Comparison of ENCODE assay signal across 18 mouse cellular contexts in genomic region chr6:108290978-108291377, GRCm38 (mm10).
A peak's percentile ranks its signal among the peaks of the same experiment; 100 is the strongest.
DNase-seq lines count a peak whose midpoint lies in the region; ATAC-seq and TF ChIP-seq lines count a peak whose summit lies in the region.
"Had no signal": no experiment of that assay in that cellular context is flagged by ENCODE, and none has a peak within 500 bp of the region (broad histone marks: within the 10 kb centered on the region; RNA-seq: fewer than 3 reads in every experiment).

No protein-coding gene starts in this region.

- no peak overlapping the region for H3K4me3 ChIP-seq in liver, adult 2 months (ENCODE audit: insufficient read depth, low read depth, low read length)
- no peak overlapping the region for H3K4me3 ChIP-seq in liver, embryonic 12.5 days
- no peak overlapping the region for H3K4me3 ChIP-seq in brown adipose tissue, adult 24 weeks (ENCODE audit: insufficient read depth, low read depth, low read length)
- no peak overlapping the region for H3K4me3 ChIP-seq in kidney, embryonic 14.5 days (ENCODE audit: low read length)
- H3K4me3 ChIP-seq: embryonic facial prominence, embryonic 10.5 days; embryonic facial prominence, embryonic 12.5 days; forebrain, embryonic 10.5 days; forebrain, embryonic 12.5 days had no signal

- no peaks in the 10 kb centered on the region for H3K27me3 ChIP-seq in liver, adult 2 months (ENCODE audit: control insufficient read depth, insufficient read depth, low read length)
- no peaks in the 10 kb centered on the region for H3K27me3 ChIP-seq in liver, embryonic 12.5 days (replicated peaks)
- H3K27me3 ChIP-seq in kidney, embryonic 14.5 days (ENCODE audit: control insufficient read depth, insufficient read depth, low read length) = no peaks in the 10 kb centered on the region
- H3K27me3 ChIP-seq: embryonic facial prominence, embryonic 12.5 days; forebrain, embryonic 12.5 days had no signal

- H3K9me3 ChIP-seq in liver, embryonic 12.5 days (replicated peaks) = no peaks in the 10 kb centered on the region
- H3K9me3 ChIP-seq in kidney, embryonic 14.5 days (ENCODE audit: control insufficient read depth, low read length) = no peaks in the 10 kb centered on the region
- H3K9me3 ChIP-seq: embryonic facial prominence, embryonic 10.5 days; embryonic facial prominence, embryonic 12.5 days; forebrain, embryonic 10.5 days; forebrain, embryonic 12.5 days had no signal

- no peak overlapping the region for H3K9ac ChIP-seq in liver, adult 2 months (ENCODE audit: low read depth, low read length)
- H3K9ac ChIP-seq in liver, embryonic 12.5 days = no peak overlapping the region
- no peak overlapping the region for H3K9ac ChIP-seq in kidney, embryonic 14.5 days (ENCODE audit: low read depth, low read length)
- H3K9ac ChIP-seq: embryonic facial prominence, embryonic 12.5 days; forebrain, embryonic 12.5 days had no signal

- peak overlapping the region; percentile 67 for H3K27ac ChIP-seq in liver, adult 2 months (replicated peaks; ENCODE audit: insufficient read depth, low read depth, low read length)
- H3K27ac ChIP-seq in liver, embryonic 12.5 days = no peak overlapping the region
- peak overlapping the region; percentile 62; the same call in 1 of the 2 replicates for H3K27ac ChIP-seq in brown adipose tissue, adult 24 weeks (replicated peaks; ENCODE audit: low read depth, low read length)
- no peak overlapping the region for H3K27ac ChIP-seq in kidney, embryonic 14.5 days (ENCODE audit: low read depth, low read length)
- H3K27ac ChIP-seq: embryonic facial prominence, embryonic 10.5 days; embryonic facial prominence, embryonic 12.5 days; forebrain, embryonic 10.5 days; forebrain, embryonic 12.5 days had no signal

- TF ChIP-seq CTCF in liver, adult 2 months (IDR thresholded peaks at IDR 0.05; ENCODE audit: low read depth, low read length) = no peak

- peaks cover 26% of the 10 kb centered on the region; the same call in 1 of the 2 replicates for H3K79me2 ChIP-seq in liver, adult 2 months (ENCODE audit: control insufficient read depth, insufficient read depth, low read length)

- peak; percentile 96 for DNase-seq in liver, adult 2 months (ENCODE audit: extremely low read depth, low read depth, low spot score)
- DNase-seq in gonadal fat pad, adult 2 months (ENCODE audit: low read depth) = peak; percentile 14
- no peak for DNase-seq in cerebellum, postnatal 14 days
- DNase-seq: adrenal gland, adult 8-10 months; cerebellum, adult 11 months; cerebellum, adult 18-20 months; cerebellum, adult 8-10 months; cerebellum, adult 9-11 months; cerebellum, postnatal 25 days had no signal

- H3K4me2 ChIP-seq in liver, embryonic 12.5 days = no peak overlapping the region
- H3K4me2 ChIP-seq in kidney, embryonic 14.5 days (replicated peaks; ENCODE audit: low read depth, low read length) = no peak overlapping the region
- H3K4me2 ChIP-seq: embryonic facial prominence, embryonic 12.5 days; forebrain, embryonic 12.5 days had no signal

- no peak for ATAC-seq in liver, embryonic 12.5 days
- ATAC-seq in kidney, embryonic 14.5 days (ENCODE audit: low FRiP score, low TSS enrichment) = no peak
- ATAC-seq: forebrain, embryonic 14.5 days; forebrain, embryonic 16.5 days had no signal

- TF ChIP-seq POLR2A in liver, adult 2 months (IDR thresholded peaks at IDR 0.05; ENCODE audit: extremely low read depth, insufficient read depth, low read length) = no peak

- WGBS in liver, adult 2 months = 24% methylated on average over 2 of the region's 2 CpGs
- WGBS in liver, embryonic 12.5 days (ENCODE audit: insufficient replicate concordance) = 69% methylated on average over 2 of the region's 2 CpGs
- 95% methylated on average over 2 of the region's 2 CpGs for WGBS in kidney, embryonic 14.5 days

- H3K36me3 ChIP-seq in liver, adult 2 months (ENCODE audit: control insufficient read depth, insufficient read depth, low read length) = peaks cover 8% of the 10 kb centered on the region; the same call in 1 of the 2 replicates
- H3K36me3 ChIP-seq in liver, embryonic 12.5 days = no peaks in the 10 kb centered on the region
- H3K36me3 ChIP-seq in kidney, embryonic 14.5 days (ENCODE audit: control insufficient read depth, insufficient read depth, low read length) = no peaks in the 10 kb centered on the region
- H3K36me3 ChIP-seq: embryonic facial prominence, embryonic 10.5 days; embryonic facial prominence, embryonic 12.5 days; forebrain, embryonic 12.5 days had no signal

- H3K4me1 ChIP-seq in liver, adult 2 months (ENCODE audit: control insufficient read depth, insufficient read depth, low read length) = peaks cover 13% of the 10 kb centered on the region
- H3K4me1 ChIP-seq in liver, embryonic 12.5 days = no peaks in the 10 kb centered on the region
- peaks cover 20% of the 10 kb centered on the region for H3K4me1 ChIP-seq in brown adipose tissue, adult 24 weeks (ENCODE audit: control insufficient read depth, insufficient read depth, insufficient read length, low read length)
- H3K4me1 ChIP-seq in kidney, embryonic 14.5 days (ENCODE audit: control insufficient read depth, insufficient read depth, low read length) = no peaks in the 10 kb centered on the region
- H3K4me1 ChIP-seq: embryonic facial prominence, embryonic 10.5 days; embryonic facial prominence, embryonic 12.5 days; forebrain, embryonic 12.5 days had no signal

Comparison
In these comparisons a context has a peak if more than half of its experiments do, and no peak if none do; other contexts are left out.
1. H3K27ac ChIP-seq: peak in liver, adult 2 months (single experiment) and brown adipose tissue, adult 24 weeks (single experiment); none in liver, embryonic 12.5 days (single experiment) and kidney, embryonic 14.5 days (single experiment).
2. DNase-seq: peak in liver, adult 2 months (single experiment) and gonadal fat pad, adult 2 months (single experiment); none in cerebellum, postnatal 14 days (0 of 2).